Mouse (Mus musculus) kidney, adult 2 months (tissue): ENCODE data around the gene Usp11.

ENCODE experiments used
- CTCF ChIP-seq: fragments of 200-500 bp; conservative IDR thresholded peaks from 2 replicates; pipeline ENCODE4 v1.5.1; 2011; ENCODE audit warnings: low read depth, mild to moderate bottlenecking, control low read depth, low read length, moderate library complexity, mixed read lengths; ENCODE audit not compliant: insufficient read depth, insufficient read length
- POLR2A ChIP-seq: fragments of 200-500 bp; IDR thresholded peaks from one replicate; pipeline ENCODE4 v1.6.1; 2011; ENCODE audit warnings: low read depth, low read length, control low read depth

- TF ChIP-seq CTCF (no peak), POLR2A (no peak)
Measured at GRCm38 (mm10) chrX:20761201-20761600, 57.5 kb downstream of the Usp11 start.
